Mouse (Mus musculus): ENCODE data around the gene Slc25a25.

- TF ChIP-seq POLR2A (IDR thresholded peaks at IDR 0.05; ENCODE audit: extremely low read depth, insufficient read depth, low read length) (no peak), CTCF (IDR thresholded peaks at IDR 0.05; ENCODE audit: extremely low read depth, insufficient read depth, low read length) (no peak)
Observed at GRCm38 (mm10) chr2:32426141-32426540, 25.1 kb downstream of the Slc25a25 start.

All from cortical plate, adult 2 months (tissue).